ENCODE assay signal across 7 mouse cellular contexts in genomic region chr4:150798783-150799530, GRCm38 (mm10). TPM values are rescaled to one million over a fixed set of nuclear protein-coding genes. Genes with fewer than 3 reads are reported as not detected.
DNase-seq lines count a peak whose midpoint lies in the region; ATAC-seq and TF ChIP-seq lines count a peak whose summit lies in the region.

No protein-coding gene starts in this region.

- no peak; the same call in 1 of the 2 replicates for ATAC-seq in lung, embryonic 14.5 days (ENCODE audit: insufficient read depth)

- H3K27ac ChIP-seq in gastrocnemius, adult 2 months: peak overlapping the region; percentile 90
- peak overlapping the region; percentile 75 for H3K27ac ChIP-seq in lung, embryonic 14.5 days (ENCODE audit: low read depth)

- no peak overlapping the region for H3K9ac ChIP-seq in lung, embryonic 14.5 days

- no peak for TF ChIP-seq CTCF in gastrocnemius, adult 2 months (IDR thresholded peaks at IDR 0.05)
- TF ChIP-seq CTCF in lung, embryonic 14.5 days (IDR thresholded peaks at IDR 0.05; ENCODE audit: low read depth): no peak

- H3K27me3 ChIP-seq in lung, embryonic 14.5 days (ENCODE audit: insufficient read depth, low read length): no peaks in the 10 kb centered on the region

- H3K4me3 ChIP-seq in gastrocnemius, adult 2 months: peak overlapping the region; percentile 38
- H3K4me3 ChIP-seq in lung, embryonic 14.5 days (ENCODE audit: low read depth, low read length): no peak overlapping the region

- H3K36me3 ChIP-seq in lung, embryonic 14.5 days (ENCODE audit: insufficient read depth): no peaks in the 10 kb centered on the region

- DNase-seq in B cell, adult 2 months: peak; percentile 5 to 19
- DNase-seq in CD8-positive naive resting alpha-beta T cell, adult 2 months (ENCODE audit: low read depth in 2 of 2, low spot score in 2 of 2): peak; percentile 43 to 59
- DNase-seq in gastrocnemius, adult 2 months: peak; percentile 75
- DNase-seq in kidney, adult 8-10 months: peak; percentile 77 to 81
- peak; percentile 67 for DNase-seq in lung, embryonic 14.5 days
- no peak for DNase-seq in left cerebral cortex, adult 9 months (ENCODE audit: low spot score in 2 of 2)
- no peak for DNase-seq in frontal cortex, postnatal 25 days (ENCODE audit: low spot score in 2 of 2)

- WGBS in lung, embryonic 14.5 days: 15% methylated on average over 13 of the region's 13 CpGs

- peaks cover 21% of the 10 kb centered on the region for H3K4me1 ChIP-seq in lung, embryonic 14.5 days (ENCODE audit: insufficient read depth)

- H3K4me2 ChIP-seq in lung, embryonic 14.5 days: peak overlapping the region; percentile 23; the same call in 1 of the 2 replicates

- intact Hi-C loops in gastrocnemius, adult 2 months (cut with DNase I): no loop called here

- H3K9me3 ChIP-seq in lung, embryonic 14.5 days (ENCODE audit: low read depth, low read length): no peaks in the 10 kb centered on the region

RNA-seq across cellular contexts. Expression of gene Errfi1, which starts 54.8 kb away (rescaled TPM):
- 10 to 100 TPM; 20.7 to 50.5 TPM for total RNA-seq in gastrocnemius, adult 2 months (2021)
- 41.5 and 48.3 TPM in 2 replicates for polyA plus RNA-seq in lung, embryonic 14.5 days (2014; fragmentation: Nextera tagmentation; extraction: Ambion mirVana)

Comparison
In these comparisons a context has a peak if more than half of its experiments do, and no peak if none do; other contexts are left out.
1. DNase-seq: peak in B cell, adult 2 months (2 of 2), CD8-positive naive resting alpha-beta T cell, adult 2 months (2 of 2), gastrocnemius, adult 2 months (single experiment), kidney, adult 8-10 months (2 of 2) and lung, embryonic 14.5 days (single experiment); none in left cerebral cortex, adult 9 months (0 of 2) and frontal cortex, postnatal 25 days (0 of 2).